Mouse (Mus musculus): ENCODE data around the gene Cacnb4.

Gene Cacnb4

DNA sequence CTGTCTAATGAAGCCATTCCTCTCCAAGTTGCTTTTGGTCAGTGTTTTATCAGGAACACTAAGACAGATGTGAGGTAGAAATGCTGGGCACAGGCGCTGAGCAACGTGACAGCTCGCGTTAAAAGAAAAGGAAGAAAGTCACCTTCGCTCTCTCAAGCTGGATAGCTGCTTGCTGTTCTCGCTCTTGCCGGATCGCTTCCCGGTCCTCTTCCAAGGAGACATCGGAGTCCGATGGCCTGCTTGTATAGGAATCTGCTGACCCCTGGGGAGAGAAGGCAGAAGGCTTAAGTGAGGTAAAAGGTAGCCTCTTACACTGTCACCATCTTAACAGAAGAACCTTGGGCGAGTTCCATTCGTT, 199.1 kb downstream of the Cacnb4 start:
- in situ Hi-C loops (cut with MboI, MseI), result no loop called here

DNA sequence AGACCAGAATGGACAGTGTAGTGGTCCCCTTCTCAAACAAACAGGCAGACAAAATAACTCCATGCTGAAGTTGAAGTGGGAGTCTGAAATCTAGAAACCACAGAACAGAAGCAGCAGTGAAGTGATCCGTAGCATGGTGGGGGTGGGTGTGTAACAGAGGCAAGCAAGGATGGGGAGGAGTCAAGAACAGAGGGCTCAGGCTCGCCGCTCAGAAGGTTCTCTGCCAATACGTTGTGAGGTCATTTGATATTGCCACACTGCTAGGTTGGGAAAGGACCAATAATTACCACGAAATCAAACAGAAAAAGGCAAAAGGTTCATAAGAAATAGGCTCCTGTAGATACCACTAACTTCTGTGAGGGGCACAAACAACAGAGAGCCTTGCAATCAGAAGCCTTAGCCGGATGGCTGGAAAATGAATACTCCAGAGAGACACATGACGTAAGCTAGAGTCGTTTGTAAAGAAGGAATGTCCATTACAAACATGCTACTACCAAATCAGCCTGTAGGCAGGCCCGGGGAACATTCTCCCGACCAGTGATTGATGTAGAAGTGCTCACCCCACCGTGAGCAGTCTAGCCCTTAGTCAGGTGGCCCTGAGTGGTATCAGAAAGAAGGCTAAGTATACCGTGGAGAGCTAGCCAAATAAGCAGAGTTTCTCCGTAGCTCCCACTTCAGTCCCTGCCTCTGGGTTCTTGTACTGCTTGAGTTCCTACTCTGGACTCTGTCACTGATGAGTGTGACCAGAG, 199.7 kb downstream of the Cacnb4 start:
- in situ Hi-C loops (cut with MboI, MseI), result no loop called here

DNA sequence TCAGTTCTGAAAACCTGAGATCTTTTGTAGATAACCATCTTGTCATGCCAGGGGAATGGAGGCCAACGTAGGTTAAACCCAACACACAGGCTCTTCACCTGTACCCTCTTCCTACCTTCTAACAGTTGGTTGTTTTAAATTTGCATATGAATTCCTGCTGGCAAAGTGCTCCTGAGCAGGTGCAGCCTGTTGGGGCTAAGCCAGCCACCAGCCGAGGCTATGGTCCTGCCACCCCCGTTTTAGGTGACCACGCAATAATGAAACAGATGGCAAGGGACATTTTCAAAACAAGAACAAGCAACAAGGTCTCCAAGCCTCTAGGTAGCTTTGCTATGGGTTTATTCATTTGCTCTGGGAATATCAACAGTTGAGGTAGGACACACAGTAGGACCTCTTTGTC, 200.8 kb downstream of the Cacnb4 start:
- in situ Hi-C loops (cut with MboI, MseI), result no loop called here

DNA sequence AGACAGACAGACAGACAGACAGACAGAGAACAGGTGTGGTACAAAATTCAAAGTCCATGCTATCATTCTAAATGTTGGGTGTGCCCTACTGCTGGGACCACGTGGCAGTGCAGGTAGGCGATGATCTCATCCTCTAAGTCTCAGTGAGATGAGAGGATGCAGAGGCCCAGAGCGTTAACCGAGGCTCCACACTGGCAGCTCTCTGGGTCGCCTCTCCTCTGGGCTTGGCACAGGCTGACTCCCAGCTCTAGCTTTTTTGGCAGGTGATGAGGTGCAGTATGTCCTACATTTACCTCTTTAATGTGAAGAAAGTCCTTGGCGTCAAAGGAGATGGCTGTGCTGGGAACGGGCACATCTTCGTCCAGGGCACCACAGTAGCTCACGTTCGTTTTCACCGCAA, 202.1 kb downstream of the Cacnb4 start:
- in situ Hi-C loops (cut with MboI, MseI), result no loop called here

DNA sequence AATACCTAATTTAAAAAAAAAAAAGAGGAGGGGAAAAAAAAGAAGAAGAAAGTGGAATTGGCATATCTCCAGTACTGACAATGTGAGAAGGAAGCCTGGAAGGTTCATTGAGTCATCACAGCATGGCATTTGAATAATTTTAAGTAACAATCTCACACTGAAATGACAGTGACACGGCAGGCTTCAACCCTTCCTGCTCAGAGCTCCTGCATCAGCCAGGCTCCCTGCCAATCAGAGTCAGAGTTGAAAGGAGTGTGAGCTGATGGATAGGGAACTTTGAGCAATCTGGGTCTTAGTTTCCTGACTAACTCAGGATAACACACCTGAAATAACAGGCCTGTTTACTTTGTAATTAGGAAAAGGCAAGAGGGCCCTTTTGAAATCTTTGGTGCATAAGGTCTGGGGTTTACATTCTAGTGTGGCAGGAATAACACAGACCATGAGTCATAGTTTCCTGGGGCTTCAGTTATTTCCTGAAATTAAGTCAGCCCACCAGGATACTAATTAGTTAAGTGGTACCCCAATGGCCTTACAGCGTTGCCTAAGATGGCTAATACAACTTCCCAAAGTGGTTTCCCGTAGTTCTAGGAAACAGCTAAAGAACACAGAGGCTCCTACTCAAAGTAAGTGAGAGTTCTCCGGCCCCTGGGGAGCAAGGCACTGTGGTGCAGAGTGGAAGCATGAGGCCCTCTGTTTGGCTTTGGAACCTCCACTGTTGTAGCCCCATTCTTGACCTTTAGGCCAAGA, 204.9 kb downstream of the Cacnb4 start:
- in situ Hi-C loops (cut with MboI, MseI), result no loop called here

DNA sequence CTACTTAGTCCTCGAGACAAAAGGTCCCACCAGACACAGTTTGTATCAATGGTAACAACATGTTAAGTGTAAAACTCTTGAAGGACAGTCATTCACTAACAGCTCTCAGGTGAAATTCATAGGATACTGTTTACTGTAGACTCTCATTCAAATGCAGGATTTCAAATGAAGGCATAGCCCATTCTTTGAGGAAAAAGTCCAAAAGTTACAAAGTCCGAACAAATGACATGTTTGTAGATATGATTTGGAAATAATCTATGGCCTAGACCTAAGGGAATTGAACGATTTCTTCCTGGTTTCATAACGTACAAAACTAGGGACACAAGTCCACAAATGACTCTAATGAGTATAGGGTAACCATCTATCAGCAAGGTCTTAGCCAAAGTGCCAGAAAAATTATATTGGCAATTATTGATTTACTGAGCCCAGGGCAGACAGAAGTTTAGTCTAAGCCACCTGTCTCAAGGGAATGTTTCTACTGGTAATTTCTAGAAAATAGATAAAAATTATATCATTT, 206.5 kb downstream of the Cacnb4 start:
- in situ Hi-C loops (cut with MboI, MseI), result no loop called here

DNA sequence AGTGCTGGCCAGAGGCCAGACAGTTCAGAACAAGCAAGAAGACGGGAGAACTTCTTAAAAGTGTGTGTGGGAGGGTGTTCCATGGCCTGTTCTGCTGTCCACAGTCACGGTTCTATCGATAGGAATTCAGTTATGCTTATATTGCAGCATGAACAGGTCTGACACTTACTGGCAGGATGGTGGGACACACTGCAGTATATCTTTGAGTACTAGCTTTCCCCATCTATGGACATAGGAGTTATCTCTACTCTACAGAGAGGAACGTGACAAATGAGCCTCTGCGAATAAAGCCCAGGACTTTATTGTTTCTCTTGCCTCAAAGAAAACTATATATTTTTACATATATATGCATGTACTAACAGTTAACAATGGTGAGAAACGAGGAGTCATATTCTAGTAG, 209.0 kb downstream of the Cacnb4 start:
- in situ Hi-C loops (cut with MboI, MseI), result no loop called here

DNA sequence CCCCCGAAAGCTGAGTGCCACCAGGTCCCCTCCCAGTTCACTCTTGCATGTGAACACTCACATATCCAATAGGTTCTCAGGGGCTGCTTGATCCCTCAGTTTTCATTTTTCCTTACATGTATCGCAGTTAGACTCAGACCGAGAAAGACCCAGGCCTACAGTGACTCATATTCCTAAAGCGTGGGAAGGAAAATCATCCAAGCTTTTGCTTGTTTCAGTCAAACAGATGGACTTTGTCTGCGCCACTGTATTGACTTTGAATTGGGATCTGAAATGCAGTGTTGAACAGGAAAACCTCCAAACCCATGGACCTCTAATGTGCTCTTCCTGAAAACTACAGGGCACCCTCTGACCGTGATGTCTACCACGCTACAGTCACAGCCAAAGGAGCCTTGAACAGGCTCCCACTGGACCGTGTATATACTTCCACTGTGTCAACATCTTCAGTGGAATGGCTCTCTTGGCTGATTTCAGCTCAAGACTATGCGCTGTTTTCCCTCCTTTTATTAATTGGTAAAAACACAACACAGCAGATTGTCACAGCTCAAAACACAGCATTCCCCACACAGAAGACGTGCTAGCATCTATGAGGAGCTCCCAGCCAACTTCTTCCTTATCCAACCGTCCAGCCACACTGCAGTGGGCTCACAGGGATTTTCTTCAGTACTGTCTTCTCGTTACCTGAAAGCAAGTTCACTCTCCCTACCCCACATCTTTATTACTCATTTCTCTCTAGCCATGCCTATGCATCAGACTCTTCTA, 215.2 kb downstream of the Cacnb4 start:
- in situ Hi-C loops (cut with MboI, MseI), result no loop called here

DNA sequence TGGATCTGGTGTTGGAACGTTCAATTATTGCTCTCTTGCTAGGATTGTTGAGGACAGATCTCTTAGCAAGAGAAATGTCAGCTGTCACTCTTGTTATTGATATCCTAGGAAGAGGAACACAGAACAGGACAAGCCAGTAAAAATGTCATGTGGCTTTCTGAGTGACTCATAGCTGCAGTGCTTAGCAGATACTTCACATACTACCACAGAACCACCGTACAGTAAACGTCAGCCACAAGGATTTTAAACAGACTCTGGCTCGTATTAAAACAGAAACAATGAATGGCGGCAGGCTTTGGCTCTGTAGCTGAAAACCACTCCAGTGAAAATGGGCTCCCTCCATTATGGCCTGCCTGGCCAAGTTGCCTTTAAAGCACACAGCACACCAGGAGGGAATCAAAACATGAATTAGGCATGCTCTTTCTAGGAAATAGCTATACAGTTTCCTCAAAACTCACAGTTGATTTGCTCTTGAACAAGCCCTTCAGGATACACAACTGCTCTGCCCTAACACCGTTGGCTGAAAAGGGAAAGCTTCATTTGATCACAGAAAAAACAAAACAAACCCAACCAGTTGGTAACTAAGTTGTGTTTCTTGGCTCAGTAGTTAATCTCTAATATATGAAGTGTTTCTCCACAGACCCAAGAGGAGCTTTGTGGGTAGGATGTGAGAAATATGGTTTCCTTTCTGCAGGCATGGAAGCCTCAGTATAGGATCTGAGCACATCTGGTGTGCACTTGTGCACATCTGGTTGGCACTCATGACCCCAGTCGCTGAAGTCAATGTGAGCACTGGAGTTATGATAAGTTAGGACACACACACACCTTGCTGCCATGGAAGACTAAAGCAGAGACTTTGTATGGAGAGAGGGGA, 220.8 kb downstream of the Cacnb4 start:
- in situ Hi-C loops (cut with MboI, MseI), result loop anchor here (10.0 kb wide), 1 partner anchor 109 kb away; no protein-coding TSS in a partner anchor

DNA sequence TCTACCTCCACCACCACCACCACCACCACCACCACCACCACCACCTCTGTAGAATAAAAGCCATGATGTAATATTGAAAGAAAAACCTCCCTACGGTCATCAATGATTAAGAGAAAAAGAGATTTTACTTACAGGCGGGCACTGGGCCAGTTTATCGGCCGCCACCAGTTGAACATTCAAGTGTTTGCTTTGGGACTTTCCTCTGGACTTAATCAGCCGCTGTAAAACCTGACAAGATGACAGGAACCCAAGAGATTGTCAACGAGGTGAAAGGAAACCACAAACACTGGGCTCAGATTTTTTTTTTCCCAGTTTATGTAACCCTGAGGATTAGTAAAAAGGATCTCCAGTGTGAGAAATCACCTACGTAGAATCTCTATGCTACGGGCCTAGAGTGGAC, 226.8 kb downstream of the Cacnb4 start:
- in situ Hi-C loops (cut with MboI, MseI), result loop anchor here (10.0 kb wide), 1 partner anchor 115 kb away; no protein-coding TSS in a partner anchor

DNA sequence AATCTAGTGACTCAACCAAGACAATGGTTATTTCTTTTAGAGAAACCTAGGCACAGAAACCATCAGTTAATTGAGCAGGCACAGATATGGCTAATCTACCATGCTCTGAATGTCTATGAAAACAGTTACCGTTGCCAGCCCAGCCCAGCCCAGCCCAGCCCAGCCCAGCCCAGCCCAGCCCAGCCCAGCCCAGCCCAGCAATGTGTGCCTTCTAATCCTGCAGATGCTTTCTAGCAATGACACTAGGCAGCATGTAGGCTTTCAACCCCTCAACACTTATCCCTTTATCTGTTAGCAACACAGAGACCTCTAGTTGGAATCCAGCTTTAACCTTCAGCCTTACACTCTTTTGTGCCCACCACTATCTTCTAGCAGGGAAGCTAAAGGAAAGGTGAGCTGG, 227.7 kb downstream of the Cacnb4 start:
- in situ Hi-C loops (cut with MboI, MseI), result no loop called here

DNA sequence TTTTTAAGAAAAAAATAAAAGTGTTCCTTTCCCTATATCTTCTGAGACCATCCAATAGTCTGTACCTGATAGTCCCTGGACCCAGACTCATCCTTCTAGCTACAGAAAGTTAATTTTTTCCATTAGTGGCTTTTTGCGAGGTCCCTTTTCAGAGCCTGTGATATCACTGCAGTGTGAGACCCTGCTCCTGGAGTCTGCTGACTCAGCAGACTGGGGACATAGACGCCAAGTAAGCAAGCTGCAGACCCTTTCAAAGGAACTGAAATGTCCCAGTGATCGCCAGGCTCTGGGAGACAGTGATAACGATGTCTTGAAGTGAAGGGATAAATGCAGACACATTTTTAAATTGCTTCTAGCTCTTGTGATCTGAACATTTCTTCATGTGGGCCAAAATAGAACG, 230.0 kb downstream of the Cacnb4 start:
- in situ Hi-C loops (cut with MboI, MseI), result no loop called here

DNA sequence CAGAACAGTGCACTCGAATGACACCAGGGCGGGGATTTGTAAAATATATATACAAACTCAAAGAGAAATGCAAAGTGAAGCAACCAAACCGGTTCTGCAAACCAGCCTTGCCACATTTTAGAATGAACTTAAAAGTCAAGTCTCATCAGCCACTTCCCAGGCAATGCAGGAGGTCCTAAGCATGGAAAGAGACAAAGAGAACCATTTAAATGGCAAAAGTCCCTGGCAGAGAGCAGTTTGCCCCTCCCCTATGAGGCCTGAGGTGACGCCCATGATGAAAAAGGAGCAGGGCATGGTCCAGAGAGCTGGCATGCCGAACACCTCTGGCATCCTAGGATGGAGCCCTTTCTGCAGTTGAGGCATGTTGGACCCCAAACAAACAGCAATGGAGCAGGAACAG, 234.5 kb downstream of the Cacnb4 start:
- in situ Hi-C loops (cut with MboI, MseI), result no loop called here

DNA sequence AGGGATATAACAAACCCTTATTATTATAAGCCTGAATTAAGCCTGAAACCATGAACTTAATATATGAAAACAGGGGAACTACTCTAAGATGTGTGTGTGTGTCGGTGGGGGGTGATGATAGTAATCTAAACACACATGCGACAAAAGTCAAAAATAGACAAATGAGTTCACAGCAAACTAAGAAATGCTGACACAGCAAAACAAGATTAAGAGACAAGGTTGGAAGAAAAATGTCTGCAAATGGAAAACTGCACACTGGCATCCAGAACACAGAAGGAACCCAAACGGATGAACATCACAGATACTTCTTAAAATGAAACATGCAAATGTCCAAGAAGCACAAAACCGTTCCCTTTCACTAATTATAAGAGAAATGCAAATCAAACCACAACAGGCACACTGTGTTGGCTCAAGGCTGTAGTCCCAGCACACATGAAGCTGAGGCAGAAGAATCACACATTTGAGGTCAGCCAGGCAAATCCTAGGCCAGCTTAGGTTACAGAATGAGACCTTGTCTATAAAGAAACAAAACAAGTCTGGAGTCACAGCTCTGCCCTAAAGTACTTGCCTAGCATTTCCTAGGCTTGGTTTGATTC, 236.1 kb downstream of the Cacnb4 start:
- in situ Hi-C loops (cut with MboI, MseI), result no loop called here

DNA sequence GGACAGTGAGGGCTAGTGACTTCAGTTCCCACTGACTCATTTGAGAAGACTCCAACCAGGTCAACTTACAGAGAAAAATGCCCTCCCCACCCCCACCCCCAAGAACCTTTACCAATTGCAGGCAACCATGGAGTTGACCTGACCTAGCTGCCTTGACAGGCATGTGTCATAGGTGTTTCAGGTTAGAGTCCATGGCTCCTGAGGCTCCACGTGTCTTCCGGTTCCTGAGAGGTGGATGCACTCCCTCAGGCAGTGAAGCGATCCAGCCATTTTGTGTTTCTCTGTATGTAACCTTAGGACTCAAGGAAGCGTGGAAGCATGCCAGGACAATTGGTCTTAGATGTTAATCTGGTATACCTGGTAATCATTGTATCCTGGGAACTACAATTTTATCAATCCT, 238.2 kb downstream of the Cacnb4 start:
- in situ Hi-C loops (cut with MboI, MseI), result no loop called here

DNA sequence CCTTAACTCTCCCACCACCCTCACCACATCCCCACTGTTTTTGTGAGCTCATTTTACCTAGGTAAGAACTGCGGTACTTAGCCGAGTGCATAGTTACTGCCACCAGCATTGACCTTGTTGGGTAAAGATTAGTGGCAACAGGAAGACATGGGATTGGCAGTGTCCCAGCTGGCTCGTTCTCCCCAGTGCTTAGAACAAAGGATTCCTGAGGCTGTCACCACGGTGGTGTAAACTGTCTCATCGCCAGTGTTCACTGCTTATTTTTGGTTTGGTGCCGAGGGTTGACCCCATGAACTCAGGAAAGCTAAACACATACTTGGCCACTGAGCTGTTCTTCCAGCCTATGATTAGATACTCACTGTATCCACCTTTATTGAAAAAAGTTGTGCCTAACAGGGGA, 238.6 kb downstream of the Cacnb4 start:
- in situ Hi-C loops (cut with MboI, MseI), result no loop called here

DNA sequence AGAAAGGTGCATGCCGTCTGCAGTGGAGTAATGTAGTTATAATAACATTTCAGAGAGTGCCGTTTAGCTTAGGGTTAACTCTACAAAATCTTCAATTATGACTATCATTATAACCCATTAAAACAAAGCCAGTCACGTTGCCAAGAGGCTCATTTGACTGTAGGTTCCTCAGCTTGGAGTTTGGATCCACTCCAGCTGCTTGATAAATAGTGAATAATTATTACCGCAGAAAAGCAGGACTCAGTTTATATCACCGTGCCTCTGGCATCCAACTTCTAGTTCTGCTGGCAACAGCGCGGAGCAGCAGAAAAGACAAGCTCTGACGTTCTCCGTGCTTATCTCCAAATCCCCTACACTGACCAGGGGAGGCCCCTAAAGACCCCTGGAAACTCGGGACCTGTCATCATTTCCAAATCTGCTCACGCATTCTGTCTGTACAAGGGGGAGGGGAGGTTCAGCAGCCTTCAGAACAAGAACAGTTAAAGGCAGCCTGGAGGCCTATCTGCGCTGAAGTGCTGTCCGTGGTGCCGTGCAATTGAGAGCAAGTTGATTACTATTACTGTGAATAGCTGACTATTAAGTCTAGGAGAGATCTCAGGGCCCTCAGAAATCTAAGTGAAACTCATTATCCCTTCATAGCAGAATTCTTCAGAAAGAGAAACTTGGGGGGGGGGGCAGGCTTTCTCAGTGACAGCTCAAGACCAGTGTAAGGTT, 240.6 kb downstream of the Cacnb4 start:
- in situ Hi-C loops (cut with MboI, MseI), result no loop called here

DNA sequence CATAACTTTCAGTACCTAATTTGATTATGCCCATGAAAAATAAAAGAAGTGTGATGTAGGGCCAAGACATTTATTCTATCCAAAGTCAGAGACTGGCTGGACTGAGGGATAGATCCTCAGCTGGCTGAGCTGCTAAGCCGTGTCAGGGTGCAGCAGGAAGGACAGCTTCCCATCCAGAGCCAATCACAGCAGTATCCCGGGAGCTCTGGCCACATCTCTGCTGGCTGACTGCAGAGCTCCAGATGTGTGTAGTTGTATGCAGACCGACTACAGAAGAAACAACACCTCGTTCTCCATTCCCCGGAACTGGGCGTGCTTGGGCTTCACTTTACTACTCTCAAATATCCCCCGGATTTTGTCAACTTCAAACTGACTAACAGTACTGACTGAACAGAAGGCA, 243.3 kb downstream of the Cacnb4 start:
- in situ Hi-C loops (cut with MboI, MseI), result no loop called here

DNA sequence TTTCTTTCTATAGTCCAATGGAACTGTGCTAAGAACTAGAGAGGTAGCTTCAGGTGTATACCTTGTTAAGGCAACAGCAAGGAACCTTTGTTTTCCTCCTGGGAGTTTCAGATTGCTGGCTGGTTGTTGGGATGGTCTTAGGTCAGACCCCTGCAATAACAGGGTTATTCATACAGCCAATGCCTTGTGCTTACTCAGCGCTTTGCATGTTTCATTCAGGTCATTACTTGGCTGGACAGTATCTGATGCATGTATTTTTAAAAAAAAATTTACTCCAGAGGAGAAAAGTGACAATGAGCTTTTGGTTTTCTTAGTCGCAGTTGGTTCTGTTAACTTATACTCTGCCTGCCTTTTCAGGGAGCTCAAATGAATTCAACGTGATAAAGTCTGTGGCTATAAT, 249.2 kb downstream of the Cacnb4 start:
- in situ Hi-C loops (cut with MboI, MseI), result no loop called here

DNA sequence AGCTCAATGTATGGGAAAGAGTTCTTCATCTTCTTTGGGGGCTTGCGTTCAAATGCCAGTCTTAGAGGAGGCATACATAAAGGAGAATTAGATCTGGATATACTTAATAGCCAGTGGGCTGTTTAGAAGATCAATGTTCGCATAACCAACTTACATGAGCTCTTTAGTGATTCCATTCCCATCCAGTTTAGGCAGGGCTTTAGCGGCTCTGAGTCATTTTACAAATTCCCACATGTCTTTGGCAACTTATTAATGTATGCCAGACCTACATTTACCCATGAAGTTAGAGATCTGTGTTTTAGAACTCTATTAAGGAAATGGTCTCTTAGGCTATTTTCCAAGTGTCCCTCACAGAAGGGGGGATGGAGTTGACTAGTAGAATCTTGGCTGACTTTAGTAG, 250.6 kb downstream of the Cacnb4 start:
- in situ Hi-C loops (cut with MboI, MseI), result no loop called here

DNA sequence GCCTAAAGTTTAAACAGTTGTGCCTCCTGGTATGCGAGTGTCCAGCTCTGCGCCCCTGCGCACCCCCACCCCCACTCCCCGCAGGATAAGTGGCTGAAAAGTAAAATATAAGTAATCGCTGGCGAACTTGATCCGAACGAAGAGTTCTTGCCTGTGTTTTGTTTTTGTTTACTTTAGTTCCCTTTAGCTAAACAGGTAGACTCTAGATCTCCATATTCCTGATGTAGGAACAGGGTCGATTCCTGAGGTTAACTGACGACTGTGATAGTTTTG, 251.2 kb downstream of the Cacnb4 start:
- in situ Hi-C loops (cut with MboI, MseI), result no loop called here
